Mouse (Mus musculus): ENCODE data around the gene Zfp853. TPM values are rescaled to one million over a fixed set of nuclear protein-coding genes. Genes with fewer than 3 reads are reported as not detected.

The Zfp853 gene
- total and polyA plus RNA-seq, 3 experiments: 0.21 TPM; not detected in 2

GRCm38 (mm10) chr5:143284762-143285161, 8.7 kb downstream of the Zfp853 start:
- DNase-seq (ENCODE audit: extremely low read depth): no peak
- H3K9ac ChIP-seq (ENCODE audit: insufficient read depth, low read depth): no peak overlapping the region
- peaks cover 3 to 13% of the 10 kb centered on the region in 2 experiments; a peak in 3 of 4 replicates for H3K4me1 ChIP-seq (ENCODE audit: control insufficient read depth in 1 of 2, insufficient read depth in 2 of 2)
- no peaks in the 10 kb centered on the region for H3K79me2 ChIP-seq (replicated peaks; ENCODE audit: control insufficient read depth, extremely low read depth, insufficient read depth, poor library complexity, severe bottlenecking)
- no peak overlapping the region for H3K4me3 ChIP-seq (replicated peaks in 1 of 3; ENCODE audit: low read depth in 2 of 3, low read length in 2 of 3, poor library complexity in 1 of 3)
- in situ Hi-C loops (cut with MboI; ENCODE audit: low pct_ligation_motif_present, low pct_unique_long_range_greater_than_20kb, low sequenced_read_pairs) (loop anchor here (25.0 kb wide), 1 partner anchor 347 kb away; no protein-coding TSS in a partner anchor), dilution Hi-C loops (cut with MboI; ENCODE audit: extremely low pct_ligation_motif_present, extremely low pct_unique_long_range_greater_than_20kb, low sequenced_read_pairs) (no loop called here)
- no peaks in the 10 kb centered on the region for H3K27me3 ChIP-seq (replicated peaks)
- H3K36me3 ChIP-seq (replicated peaks in 1 of 2; ENCODE audit: control insufficient read depth in 1 of 2, insufficient read depth in 1 of 2, low read length in 1 of 2): peaks cover 0 to 20% of the 10 kb centered on the region in 2 experiments
- no peak overlapping the region for H3K27ac ChIP-seq (ENCODE audit: insufficient read depth, low read depth)
- TF ChIP-seq MXI1 (IDR thresholded peaks at IDR 0.05; ENCODE audit: low read depth, low read length) (no peak), RAD21 (IDR thresholded peaks at IDR 0.05; ENCODE audit: low read depth, low read length) (peak; percentile 63), IRF4 (IDR thresholded peaks at IDR 0.05; ENCODE audit: low read depth, low read length) (no peak), CTCF (conservative IDR thresholded peaks at IDR 0.05 in 1 of 2, IDR thresholded peaks at IDR 0.05 in 1 of 2; ENCODE audit: low read depth in 2 of 2, low read length in 2 of 2) (peak in 1 of 2 experiments; percentile 59; a peak in 2 of 4 replicates), PAX5 (IDR thresholded peaks at IDR 0.05; ENCODE audit: low read length) (no peak), MAFK (IDR thresholded peaks at IDR 0.05; ENCODE audit: insufficient replicate concordance, low read length) (no peak), E2F4 (IDR thresholded peaks at IDR 0.05; ENCODE audit: insufficient replicate concordance, low read depth, low read length) (no peak), CHD2 (IDR thresholded peaks at IDR 0.05; ENCODE audit: low read length) (no peak), SMC3 (IDR thresholded peaks at IDR 0.05; ENCODE audit: low read depth, low read length) (peak; percentile 48)
- no peaks in the 10 kb centered on the region for H3K9me3 ChIP-seq (replicated peaks; ENCODE audit: low read length)
- H3K4me2 ChIP-seq (ENCODE audit: insufficient read depth, low read depth, poor library complexity, severe bottlenecking): no peak overlapping the region

- no peaks in the 10 kb centered on the region for H3K27me3 ChIP-seq (replicated peaks)
- TF ChIP-seq TCF12 (IDR thresholded peaks at IDR 0.05; ENCODE audit: low read depth, low read length) (no peak), BHLHE40 (IDR thresholded peaks at IDR 0.05; ENCODE audit: low read depth, low read length) (peak; percentile 33; the same call in 1 of the 2 replicates)
- in situ Hi-C loops (cut with MboI; ENCODE audit: low pct_ligation_motif_present, low pct_unique_long_range_greater_than_20kb, low sequenced_read_pairs): loop anchor here (25.0 kb wide), 1 partner anchor 342 kb away; no protein-coding TSS in a partner anchor
- no peak overlapping the region for H3K4me2 ChIP-seq (ENCODE audit: insufficient read depth, low read depth, poor library complexity, severe bottlenecking)
- peak; percentile 40 for DNase-seq (ENCODE audit: extremely low read depth)
- no peaks in the 10 kb centered on the region for H3K79me2 ChIP-seq (replicated peaks; ENCODE audit: control insufficient read depth, extremely low read depth, insufficient read depth, poor library complexity, severe bottlenecking)
- no peaks in the 10 kb centered on the region for H3K9me3 ChIP-seq (replicated peaks; ENCODE audit: low read length)
- no peak overlapping the region for H3K4me3 ChIP-seq (replicated peaks in 1 of 3; ENCODE audit: low read depth in 2 of 3, low read length in 2 of 3, poor library complexity in 1 of 3)
- no peak overlapping the region for H3K9ac ChIP-seq (ENCODE audit: insufficient read depth, low read depth)
- no peak overlapping the region for H3K27ac ChIP-seq (ENCODE audit: insufficient read depth, low read depth)
- H3K4me1 ChIP-seq (ENCODE audit: control insufficient read depth in 1 of 2, insufficient read depth in 2 of 2): peaks cover 9 to 25% of the 10 kb centered on the region in 2 experiments
- H3K36me3 ChIP-seq (replicated peaks in 1 of 2; ENCODE audit: control insufficient read depth in 1 of 2, insufficient read depth in 1 of 2, low read length in 1 of 2): no peaks in the 10 kb centered on the region
- dilution Hi-C loops (cut with MboI; ENCODE audit: extremely low pct_ligation_motif_present, extremely low pct_unique_long_range_greater_than_20kb, low sequenced_read_pairs): no loop called here
These were observed 14.2 kb downstream of the Zfp853 start for GRCm38 (mm10) chr5:143279247-143279646.

- Histone ChIP-seq H3K9me3 (replicated peaks; ENCODE audit: low read length) (no peaks in the 10 kb centered on the region), H3K4me1 (ENCODE audit: control insufficient read depth in 1 of 2, insufficient read depth in 2 of 2) (peaks cover 15 to 27% of the 10 kb centered on the region in 2 experiments), H3K36me3 (replicated peaks in 1 of 2; ENCODE audit: control insufficient read depth in 1 of 2, insufficient read depth in 1 of 2, low read length in 1 of 2) (peaks cover 0 to 12% of the 10 kb centered on the region in 2 experiments), H3K4me3 (replicated peaks in 1 of 3; ENCODE audit: low read depth in 2 of 3, low read length in 2 of 3, poor library complexity in 1 of 3) (no peak overlapping the region), H3K27me3 (replicated peaks) (no peaks in the 10 kb centered on the region), H3K79me2 (replicated peaks; ENCODE audit: control insufficient read depth, extremely low read depth, insufficient read depth, poor library complexity, severe bottlenecking) (no peaks in the 10 kb centered on the region), H3K27ac (ENCODE audit: insufficient read depth, low read depth) (no peak overlapping the region), H3K4me2 (ENCODE audit: insufficient read depth, low read depth, poor library complexity, severe bottlenecking) (no peak overlapping the region), H3K9ac (ENCODE audit: insufficient read depth, low read depth) (no peak overlapping the region)
- dilution Hi-C loops (cut with MboI; ENCODE audit: extremely low pct_ligation_motif_present, extremely low pct_unique_long_range_greater_than_20kb, low sequenced_read_pairs) (no loop called here), in situ Hi-C loops (cut with MboI; ENCODE audit: low pct_ligation_motif_present, low pct_unique_long_range_greater_than_20kb, low sequenced_read_pairs) (loop anchor here (25.0 kb wide), 1 partner anchor 338 kb away; no protein-coding TSS in a partner anchor)
- TF ChIP-seq KAT2A (IDR thresholded peaks at IDR 0.05; ENCODE audit: insufficient replicate concordance, low read length) (no peak), MAX (IDR thresholded peaks at IDR 0.05; ENCODE audit: low read length) (no peak), PAX5 (IDR thresholded peaks at IDR 0.05; ENCODE audit: low read length) (no peak), CTCF (conservative IDR thresholded peaks at IDR 0.05 in 1 of 2, IDR thresholded peaks at IDR 0.05 in 1 of 2; ENCODE audit: low read depth in 2 of 2, low read length in 2 of 2) (no peak), NRF1 (IDR thresholded peaks at IDR 0.05; ENCODE audit: low read depth, low read length) (no peak)
- no peak for DNase-seq (ENCODE audit: extremely low read depth)
These were observed 17.7 kb downstream of the Zfp853 start for GRCm38 (mm10) chr5:143275761-143276160.

Measured in CH12.LX (cell line).